17 mouse cellular contexts compared by ENCODE assay signal in genomic region chr7:93795210-93795609, GRCm38 (mm10).
A peak's percentile ranks its signal among the peaks of the same experiment; 100 is the strongest.
DNase-seq lines count a peak whose midpoint lies in the region; ATAC-seq lines count a peak whose summit lies in the region.
"Had no signal": no experiment of that assay in that cellular context is flagged by ENCODE, and none has a peak within 500 bp of the region (broad histone marks: within the 10 kb centered on the region; RNA-seq: fewer than 3 reads in every experiment).

No protein-coding gene starts in this region.

- no peaks in the 10 kb centered on the region for H3K27me3 ChIP-seq in kidney, embryonic 15.5 days
- H3K27me3 ChIP-seq in embryonic facial prominence, embryonic 10.5 days (replicated peaks; ENCODE audit: low read depth, poor library complexity, severe bottlenecking): no peaks in the 10 kb centered on the region
- H3K27me3 ChIP-seq in forebrain, embryonic 10.5 days (ENCODE audit: poor library complexity, severe bottlenecking): no peaks in the 10 kb centered on the region
- H3K27me3 ChIP-seq: forebrain, embryonic 13.5 days; limb, embryonic 13.5 days had no signal

- 0 out of 2 replicates have a peak, but pooled peaks have one; percentile 46 for ATAC-seq in kidney, embryonic 15.5 days (replicated peaks; ENCODE audit: low FRiP score)
- ATAC-seq: forebrain, embryonic 13.5 days; inflammation-experienced regulatory T-cells, adult 6 months; liver, postnatal 0 days had no signal

- H3K4me2 ChIP-seq in kidney, embryonic 15.5 days: no peak overlapping the region
- H3K4me2 ChIP-seq: forebrain, embryonic 13.5 days; limb, embryonic 13.5 days had no signal

- no peaks in the 10 kb centered on the region for H3K36me3 ChIP-seq in kidney, embryonic 15.5 days
- no peaks in the 10 kb centered on the region for H3K36me3 ChIP-seq in embryonic facial prominence, embryonic 10.5 days (replicated peaks)
- no peaks in the 10 kb centered on the region for H3K36me3 ChIP-seq in forebrain, embryonic 10.5 days (replicated peaks)
- H3K36me3 ChIP-seq: G1E; limb, embryonic 13.5 days had no signal

- H3K27ac ChIP-seq in kidney, embryonic 15.5 days: 0 out of 2 replicates have a peak overlapping the region, but pooled peaks have one; percentile 28
- H3K27ac ChIP-seq in embryonic facial prominence, embryonic 10.5 days (replicated peaks): no peak overlapping the region
- no peak overlapping the region for H3K27ac ChIP-seq in forebrain, embryonic 10.5 days
- H3K27ac ChIP-seq: forebrain, embryonic 13.5 days; left cerebral cortex, adult 2 months; limb, embryonic 13.5 days had no signal

- no peaks in the 10 kb centered on the region for H3K9me3 ChIP-seq in kidney, embryonic 15.5 days (replicated peaks)
- H3K9me3 ChIP-seq in embryonic facial prominence, embryonic 10.5 days: no peaks in the 10 kb centered on the region
- H3K9me3 ChIP-seq in forebrain, embryonic 10.5 days: no peaks in the 10 kb centered on the region
- H3K9me3 ChIP-seq: forebrain, embryonic 13.5 days; G1E; limb, embryonic 13.5 days had no signal

- no peak for DNase-seq in kidney, adult 8-10 months
- peak; percentile 16 for DNase-seq in retina, embryonic 14.5 days (ENCODE audit: low spot score)
- DNase-seq in retina, postnatal 1 day: no peak
- peak; percentile 11 for DNase-seq in embryonic facial prominence, embryonic 10.5 days (ENCODE audit: low spot score)
- DNase-seq in right cerebral cortex, postnatal 4 days: no peak
- no peak for DNase-seq in forebrain, embryonic 10.5 days (ENCODE audit: extremely low spot score, low spot score)
- no peak for DNase-seq in adrenal gland, postnatal 25 days
- DNase-seq: cerebellum, postnatal 25 days; liver, postnatal 0 days; lung, postnatal 4 days; thymus, postnatal 14 days had no signal

- no peaks in the 10 kb centered on the region for H3K4me1 ChIP-seq in kidney, embryonic 15.5 days
- no peaks in the 10 kb centered on the region for H3K4me1 ChIP-seq in embryonic facial prominence, embryonic 10.5 days
- no peaks in the 10 kb centered on the region for H3K4me1 ChIP-seq in forebrain, embryonic 10.5 days
- H3K4me1 ChIP-seq: forebrain, embryonic 13.5 days; limb, embryonic 13.5 days had no signal

- no peak overlapping the region for H3K9ac ChIP-seq in kidney, embryonic 15.5 days
- H3K9ac ChIP-seq: forebrain, embryonic 13.5 days; limb, embryonic 13.5 days; liver, postnatal 0 days had no signal

- 55% methylated on average over 3 of the region's 3 CpGs for WGBS in kidney, embryonic 15.5 days
- WGBS in embryonic facial prominence, embryonic 10.5 days: 49% methylated on average over 3 of the region's 3 CpGs
- WGBS in forebrain, embryonic 10.5 days: 75% methylated on average over 3 of the region's 3 CpGs

- no peak overlapping the region for H3K4me3 ChIP-seq in kidney, embryonic 15.5 days (replicated peaks)
- no peak overlapping the region for H3K4me3 ChIP-seq in embryonic facial prominence, embryonic 10.5 days
- no peak overlapping the region for H3K4me3 ChIP-seq in forebrain, embryonic 10.5 days
- H3K4me3 ChIP-seq: forebrain, embryonic 13.5 days; left cerebral cortex, adult 2 months; limb, embryonic 13.5 days had no signal

Comparison
In these comparisons a context has a peak if more than half of its experiments do, and no peak if none do; other contexts are left out.
1. DNase-seq: peak in retina, embryonic 14.5 days (single experiment) and embryonic facial prominence, embryonic 10.5 days (single experiment); none in kidney, adult 8-10 months (0 of 2), retina, postnatal 1 day (single experiment), right cerebral cortex, postnatal 4 days (single experiment), forebrain, embryonic 10.5 days (single experiment) and adrenal gland, postnatal 25 days (single experiment).